Mouse (Mus musculus) cerebellum, adult 2 months (tissue): ENCODE data around the gene Aff3. TPM values are rescaled to one million over a fixed set of nuclear protein-coding genes. Genes with fewer than 3 reads are reported as not detected.

Experiments
- DNase-seq, 2 experiments: peaks; one replicate each; pipeline ENCODE4 v3.0.0; 2021
- H3K27ac ChIP-seq: fragments of 200-500 bp; 2 replicates; pipeline ENCODE4 v1.5.1; 2012; ENCODE audit warnings: low read length, control low read depth, inconsistent platforms; ENCODE audit not compliant: insufficient read depth
- H3K27me3 ChIP-seq: fragments of 200-500 bp; 2 replicates; pipeline ENCODE4 v1.6.1; 2012; ENCODE audit warnings: inconsistent platforms, mild to moderate bottlenecking, low read length, moderate library complexity; ENCODE audit not compliant: control insufficient read depth, insufficient read depth
- H3K4me1 ChIP-seq: fragments of 200-500 bp; 2 replicates; pipeline ENCODE4 v1.6.1; 2011; ENCODE audit warnings: low read length; ENCODE audit not compliant: control insufficient read depth, insufficient read depth
- H3K4me3 ChIP-seq: fragments of 200-500 bp; replicated peaks from 2 replicates; pipeline ENCODE3; 2011; ENCODE audit warnings: mild to moderate bottlenecking, low read depth, low read length, control low read depth; ENCODE audit not compliant: insufficient read depth
- CTCF ChIP-seq: fragments of 200-500 bp; IDR thresholded peaks from 2 replicates; pipeline ENCODE4 v1.5.1; 2011; ENCODE audit warnings: low read depth, mild to moderate bottlenecking, control low read depth, low read length, moderate library complexity, borderline replicate concordance; ENCODE audit not compliant: insufficient read depth
- POLR2A ChIP-seq: fragments of 200-500 bp; IDR thresholded peaks from 2 replicates; pipeline ENCODE4 v1.6.1; 2011; ENCODE audit warnings: low read length, control low read depth, borderline replicate concordance; ENCODE audit not compliant: insufficient read depth
- WGBS: fragments of 180-500 bp; shearing (Covaris S2); methylation state at CpG from one replicate; pipeline ENCODE4 v1.1.7; 2018; 5-methylcytosine and 5-hydroxymethylcytosine counted together
- polyA plus RNA-seq: library from polyadenylated mRNA; depleted of rRNA; stranded (reverse); fragments of >200 nt; gene quantifications from 2 replicates; pipeline ENCODE4 v1.2.3, GENCODE M21; 2012

Gene Aff3
- polyA plus RNA-seq, 1 experiment: 19.8 TPM

DNA sequence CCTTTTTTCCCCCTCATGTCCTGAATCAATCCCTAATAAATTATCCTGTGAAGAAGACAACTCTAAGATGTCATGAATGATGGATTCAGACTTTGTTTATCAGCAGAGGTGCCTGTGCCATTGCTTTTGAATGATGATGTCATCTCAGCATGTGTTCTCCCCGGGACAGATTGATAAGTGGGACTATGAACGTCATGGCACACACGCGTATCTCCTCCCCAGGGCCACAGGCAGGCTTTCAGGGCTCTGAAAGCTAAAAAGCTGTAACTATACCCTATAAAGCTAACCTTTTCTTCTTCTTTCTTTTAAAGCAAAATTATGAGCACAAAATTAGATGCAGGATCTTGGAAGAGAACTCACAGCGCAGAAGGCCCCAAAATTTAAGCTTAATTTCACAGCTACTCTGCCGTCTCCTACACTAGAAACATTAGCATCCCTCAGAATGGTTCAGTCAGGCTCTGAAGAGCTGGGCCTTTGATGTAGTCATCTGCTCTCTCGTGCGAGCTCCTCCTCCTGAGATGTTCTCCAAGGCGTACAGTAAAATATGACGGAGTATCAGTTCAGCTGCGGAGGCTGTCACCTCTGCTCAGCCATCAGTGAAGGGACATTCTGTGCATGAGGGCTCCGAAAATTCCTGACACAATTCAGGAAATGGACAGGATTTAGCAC is 218.5 kb downstream of the Aff3 start:
- WGBS: 86% methylated on average over 12 of the region's 12 CpGs
- no peak overlapping the region for H3K27ac ChIP-seq
- TF ChIP-seq POLR2A: no peak
- TF ChIP-seq CTCF: no peak
- no peaks in the 10 kb centered on the region; the same call in 1 of the 2 replicates for H3K27me3 ChIP-seq
- H3K4me3 ChIP-seq: no peak overlapping the region
- DNase-seq: no peak
- H3K4me1 ChIP-seq: peaks cover 9% of the 10 kb centered on the region; the same call in 1 of the 2 replicates

GRCm38 (mm10) chr1:38442887-38443286 is 221.9 kb downstream of the Aff3 start:
- H3K4me1 ChIP-seq: peaks cover 4% of the 10 kb centered on the region
- 95% methylated on average over 3 of the region's 3 CpGs for WGBS

GRCm38 (mm10) chr1:38442479-38442878 is 222.3 kb downstream of the Aff3 start:
- TF ChIP-seq POLR2A: no peak
- no peak for TF ChIP-seq CTCF
- Histone ChIP-seq H3K27ac (no peak overlapping the region), H3K27me3 (no peaks in the 10 kb centered on the region), H3K4me1 (peaks cover 6% of the 10 kb centered on the region), H3K4me3 (no peak overlapping the region)
- no peak for DNase-seq
- WGBS: 79% methylated on average over 9 of the region's 9 CpGs

More at GRCm38 (mm10) chr1:38442887-38443286, 221.9 kb downstream of the Aff3 start:
- no peak overlapping the region for H3K27ac ChIP-seq
- DNase-seq: no peak
- no peaks in the 10 kb centered on the region for H3K27me3 ChIP-seq
- no peak overlapping the region for H3K4me3 ChIP-seq
- TF ChIP-seq POLR2A (no peak), CTCF (no peak)

DNA sequence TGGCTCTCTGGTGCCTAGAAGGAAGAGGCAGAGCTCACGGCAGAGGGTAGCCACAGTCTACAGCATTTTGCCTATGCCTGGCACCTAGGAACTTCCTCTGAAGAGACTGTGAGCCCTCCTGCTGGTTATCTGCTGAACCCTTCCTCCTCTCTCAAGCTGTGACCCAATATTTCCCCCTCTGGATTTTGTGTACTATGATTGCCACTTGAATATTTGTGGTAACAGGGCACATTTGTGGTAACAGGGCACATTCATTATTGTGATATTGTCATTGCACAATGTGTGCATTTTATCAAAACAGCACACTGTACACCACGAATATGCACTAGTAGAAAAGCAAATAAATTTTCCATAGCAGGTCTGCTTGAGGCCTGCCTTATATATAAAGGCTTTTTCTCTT is 223.0 kb downstream of the Aff3 start:
- Histone ChIP-seq H3K4me1 (peaks cover 6% of the 10 kb centered on the region), H3K27ac (no peak overlapping the region), H3K27me3 (no peaks in the 10 kb centered on the region), H3K4me3 (no peak overlapping the region)
- TF ChIP-seq CTCF (no peak), POLR2A (no peak)
- 83% methylated on average over 2 of the region's 2 CpGs for WGBS
- no peak for DNase-seq

GRCm38 (mm10) chr1:38440471-38440815 is 224.3 kb downstream of the Aff3 start:
- Histone ChIP-seq H3K4me1 (peaks cover 6% of the 10 kb centered on the region), H3K27ac (no peak overlapping the region), H3K4me3 (no peak overlapping the region), H3K27me3 (no peaks in the 10 kb centered on the region)
- 84% methylated on average over 6 of the region's 6 CpGs for WGBS
- no peak for DNase-seq
- TF ChIP-seq CTCF: no peak
- TF ChIP-seq POLR2A: no peak

DNA sequence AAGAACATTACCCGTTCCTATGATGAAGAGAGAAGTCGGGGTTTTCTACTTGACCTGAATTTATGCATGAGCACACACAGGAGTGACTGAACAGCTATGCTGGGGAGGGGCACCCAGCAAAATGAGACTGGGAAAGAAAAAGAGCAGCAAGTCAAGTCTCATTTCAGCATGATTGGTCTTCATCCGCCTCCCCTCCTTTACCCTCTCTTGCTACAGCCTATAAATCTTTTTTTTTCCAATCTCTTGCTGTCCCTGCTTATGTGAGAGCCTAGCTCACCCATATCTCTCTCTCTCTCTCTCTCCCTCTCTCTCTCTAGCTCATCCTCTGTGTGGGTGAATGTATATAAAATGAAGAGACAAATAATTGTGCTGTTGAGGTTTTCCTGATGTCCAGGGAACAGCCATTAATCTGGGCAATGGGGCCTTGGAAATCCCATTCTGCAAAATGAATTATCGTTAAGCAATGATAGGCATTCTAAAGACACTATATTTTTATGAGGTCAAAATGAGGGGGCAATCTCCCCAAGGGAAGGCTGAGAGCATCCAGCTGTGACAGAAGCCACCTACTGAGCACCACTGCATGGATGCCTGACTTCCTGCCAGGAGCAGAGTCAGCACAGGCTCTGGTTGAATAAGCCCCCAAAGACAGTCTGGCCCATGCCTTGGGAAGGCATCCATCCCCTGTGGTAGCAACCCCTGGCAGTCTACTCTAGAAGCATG is 224.8 kb downstream of the Aff3 start:
- H3K4me3 ChIP-seq: no peak overlapping the region
- peaks cover 6% of the 10 kb centered on the region for H3K4me1 ChIP-seq
- 74% methylated on average over 4 of the region's 4 CpGs for whole genome bisulfite sequencing
- no peak overlapping the region for H3K27ac ChIP-seq
- no peaks in the 10 kb centered on the region for H3K27me3 ChIP-seq
- DNase-seq: no peak
- TF ChIP-seq CTCF: no peak
- TF ChIP-seq POLR2A: no peak

DNA sequence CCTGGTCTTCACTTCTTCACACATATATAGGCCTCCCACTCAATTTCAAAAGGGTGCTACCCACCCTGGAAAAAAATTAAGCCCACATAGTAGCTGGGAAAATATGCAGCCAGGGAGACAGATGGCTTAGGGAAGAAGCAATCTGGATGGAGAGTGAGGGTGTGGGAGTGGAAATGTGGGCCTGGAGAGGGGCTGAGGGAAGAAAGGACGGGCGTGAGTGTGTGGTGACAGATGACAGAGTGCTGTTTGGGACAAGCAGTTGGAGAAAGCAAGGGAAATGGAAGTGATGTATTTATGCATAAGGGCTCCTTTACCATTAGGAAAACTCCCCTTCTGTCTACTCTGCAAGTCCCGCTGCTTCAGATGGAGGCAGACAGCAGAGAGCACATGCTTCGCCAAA is 226.3 kb downstream of the Aff3 start:
- no peak overlapping the region for H3K4me3 ChIP-seq
- H3K27me3 ChIP-seq: no peaks in the 10 kb centered on the region
- no peak for TF ChIP-seq POLR2A
- TF ChIP-seq CTCF: no peak
- no peak for DNase-seq
- H3K4me1 ChIP-seq: peaks cover 7% of the 10 kb centered on the region
- no peak overlapping the region for H3K27ac ChIP-seq
- WGBS: 51% methylated on average over 4 of the region's 4 CpGs

DNA sequence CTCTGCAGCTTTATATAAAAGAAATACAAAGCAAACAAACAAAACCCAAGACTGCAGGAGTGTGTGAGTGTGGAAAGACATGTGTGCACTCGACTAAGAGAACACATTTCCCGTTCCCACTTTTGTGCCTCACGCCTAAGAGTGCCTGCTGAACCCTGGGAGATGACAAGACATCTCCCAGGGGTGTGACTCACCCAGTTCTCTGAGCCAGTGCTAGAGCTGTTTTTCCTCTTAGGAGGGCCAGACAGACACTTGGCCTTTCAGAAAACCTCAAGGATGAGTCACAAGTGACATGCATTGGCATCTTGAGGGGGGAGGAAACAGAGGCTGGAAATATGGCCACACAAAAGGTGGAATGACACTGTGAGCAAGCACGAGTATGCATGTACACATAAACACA is 227.1 kb downstream of the Aff3 start:
- WGBS: 56% methylated on average over 4 of the region's 4 CpGs
- H3K4me1 ChIP-seq: peaks cover 9% of the 10 kb centered on the region
- TF ChIP-seq CTCF: no peak
- no peak for TF ChIP-seq POLR2A
- no peak overlapping the region for H3K4me3 ChIP-seq
- H3K27me3 ChIP-seq: no peaks in the 10 kb centered on the region
- DNase-seq: no peak
- no peak overlapping the region for H3K27ac ChIP-seq
